Mouse (Mus musculus) spleen, postnatal 36 days (tissue): ENCODE measurements around the gene Cd209c.

ENCODE experiments used
- DNase-seq, 2 experiments: peaks; one replicate each; pipeline ENCODE4 v3.0.0; 2022; ENCODE audit warnings: low spot score in 2 of 2, mixed read lengths in 1 of 2

The Cd209c gene

GRCm38 (mm10) chr8:3954646-3955045, at the start of gene Cd209c:
TSS of gene Cd209c (minus strand) at chr8:3954746.
- no peak for DNase-seq

- no peak for DNase-seq
These were observed 39.7 kb upstream of the Cd209c start for GRCm38 (mm10) chr8:3994219-3994618.

- DNase-seq: peak in 1 of 2 experiments; percentile 12
These were observed 1.5 kb upstream of the Cd209c start for GRCm38 (mm10) chr8:3956037-3956436.

- DNase-seq: no peak
These were observed 14.5 kb downstream of the Cd209c start for GRCm38 (mm10) chr8:3940023-3940422.

DNA sequence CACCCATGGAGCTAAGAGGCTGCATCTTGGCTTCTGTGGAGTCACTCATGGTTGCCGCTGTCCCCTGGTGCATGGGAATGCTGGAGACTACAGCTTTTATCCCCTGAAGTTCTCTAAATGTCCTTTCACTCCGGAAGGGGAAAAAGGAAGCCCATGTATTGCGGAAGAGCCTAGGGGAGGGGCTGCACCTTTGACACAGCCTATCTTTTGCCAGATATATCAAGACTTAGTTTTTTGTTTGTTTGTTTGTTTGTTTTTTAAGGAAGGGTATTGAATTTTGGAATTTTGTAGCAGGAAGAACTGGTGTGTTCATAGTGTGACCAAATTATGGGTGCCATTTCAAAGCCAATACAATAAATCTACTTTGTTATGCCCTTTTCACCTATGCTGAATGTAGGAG, 27.8 kb downstream of the Cd209c start, which contains the start of gene Cd209b:
Gene Cd209b (minus strand): TSS at position 101 of the 400 bp plus-strand sequence.
- no peak for DNase-seq
